Mouse (Mus musculus) E14TG2a.4 (cell line): ENCODE measurements at regions not wholly inside any gene's neighbourhood (a gene's known extent, or its start where the extent isn't known, plus 50 kb on each side); places are given as distances from the start of the nearest gene placed in this dataset.
A peak's percentile ranks its signal among the peaks of the same experiment; 100 is the strongest.
"Not testable (repeated sequence)": the region's sequence is repeated elsewhere in the genome, so short reads cannot be mapped to it uniquely, and the experiment has no call there.

Experiments
- H3K27me3 ChIP-seq: 2 replicates; pipeline ENCODE4 v1.6.1; 2014; ENCODE audit warnings: low read length, control low read depth; ENCODE audit not compliant: insufficient read depth
- H3K36me3 ChIP-seq: 2 replicates; pipeline ENCODE4 v1.6.1; 2014; ENCODE audit warnings: low read length, control low read depth; ENCODE audit not compliant: insufficient read depth
- H3K4me1 ChIP-seq: replicated peaks from 2 replicates; pipeline ENCODE4 v1.6.1; 2014; ENCODE audit warnings: low read depth, low read length, control low read depth
- H3K4me3 ChIP-seq: replicated peaks from 2 replicates; pipeline ENCODE4 v1.5.1; 2014; ENCODE audit warnings: mild to moderate bottlenecking, low read length
- H3K9me3 ChIP-seq: 2 replicates; pipeline ENCODE4 v1.6.1; 2014; ENCODE audit warnings: low read length, control low read depth
- CTCF ChIP-seq: conservative IDR thresholded peaks from 2 replicates; pipeline ENCODE4 v1.5.1; 2014; ENCODE audit warnings: low read length
- NANOG ChIP-seq: IDR thresholded peaks from 2 replicates; pipeline ENCODE4 v1.6.1; 2014; ENCODE audit warnings: borderline replicate concordance, low read length, mixed read lengths
- POU5F1 ChIP-seq: IDR thresholded peaks from 2 replicates; pipeline ENCODE4 v1.6.1; 2014; ENCODE audit warnings: low read length, borderline replicate concordance

GRCm38 (mm10) chr12:106321511-106321910 lies 311.5 kb downstream of the Vrk1 start:
- Histone ChIP-seq H3K4me3 (no peak overlapping the region), H3K36me3 (no peaks in the 10 kb centered on the region), H3K27me3 (0 out of 2 replicates have a peak, but pooled peaks cover 5% of the 10 kb centered on the region), H3K9me3 (no peaks in the 10 kb centered on the region), H3K4me1 (no peaks in the 10 kb centered on the region)
- no peak for TF ChIP-seq NANOG
- TF ChIP-seq POU5F1: no peak
- TF ChIP-seq CTCF: no peak

GRCm38 (mm10) chr12:106326611-106327010 lies 316.6 kb downstream of the Vrk1 start:
- H3K4me3 ChIP-seq: no peak overlapping the region
- TF ChIP-seq CTCF: no peak
- TF ChIP-seq POU5F1: no peak
- TF ChIP-seq NANOG: no peak
- H3K9me3 ChIP-seq: no peaks in the 10 kb centered on the region
- H3K4me1 ChIP-seq: no peaks in the 10 kb centered on the region
- H3K27me3 ChIP-seq: 0 out of 2 replicates have a peak, but pooled peaks cover 5% of the 10 kb centered on the region
- no peaks in the 10 kb centered on the region for H3K36me3 ChIP-seq

- Histone ChIP-seq H3K36me3 (no peaks in the 10 kb centered on the region), H3K9me3 (no peaks in the 10 kb centered on the region), H3K27me3 (0 out of 2 replicates have a peak, but pooled peaks cover 5% of the 10 kb centered on the region), H3K4me3 (no peak overlapping the region), H3K4me1 (no peaks in the 10 kb centered on the region)
- TF ChIP-seq POU5F1 (no peak), NANOG (no peak), CTCF (no peak)
Observed at GRCm38 (mm10) chr12:106327351-106327750, 317.3 kb downstream of the Vrk1 start.

GRCm38 (mm10) chr12:106357867-106358266 lies 347.8 kb downstream of the Vrk1 start:
- Histone ChIP-seq H3K4me1 (peaks cover 13% of the 10 kb centered on the region), H3K36me3 (no peaks in the 10 kb centered on the region), H3K27me3 (peaks cover 27% of the 10 kb centered on the region), H3K9me3 (peaks cover 12% of the 10 kb centered on the region), H3K4me3 (no peak overlapping the region)
- TF ChIP-seq POU5F1 (no peak), NANOG (peak; percentile 43; the same call in 1 of the 2 replicates), CTCF (no peak)

GRCm38 (mm10) chr12:106361646-106362045 lies 351.6 kb downstream of the Vrk1 start:
- H3K4me1 ChIP-seq: peaks cover 22% of the 10 kb centered on the region
- H3K36me3 ChIP-seq, H3K4me3 ChIP-seq: not testable (repeated sequence)
- H3K9me3 ChIP-seq: peaks cover 12% of the 10 kb centered on the region
- H3K27me3 ChIP-seq: peaks cover 25% of the 10 kb centered on the region

GRCm38 (mm10) chr12:106374840-106375375 lies 364.9 kb downstream of the Vrk1 start:
- no peak for TF ChIP-seq POU5F1
- TF ChIP-seq CTCF: no peak
- no peak for TF ChIP-seq NANOG
- H3K27me3 ChIP-seq: peaks cover 14% of the 10 kb centered on the region
- H3K36me3 ChIP-seq: no peaks in the 10 kb centered on the region
- no peak overlapping the region for H3K4me3 ChIP-seq
- peaks cover 11% of the 10 kb centered on the region for H3K4me1 ChIP-seq
- H3K9me3 ChIP-seq: no peaks in the 10 kb centered on the region

GRCm38 (mm10) chr12:106375886-106376285 lies 365.9 kb downstream of the Vrk1 start:
- Histone ChIP-seq H3K4me1 (peaks cover 11% of the 10 kb centered on the region), H3K9me3 (no peaks in the 10 kb centered on the region), H3K36me3 (no peaks in the 10 kb centered on the region), H3K4me3 (no peak overlapping the region), H3K27me3 (peaks cover 17% of the 10 kb centered on the region)
- no peak for TF ChIP-seq CTCF
- TF ChIP-seq POU5F1: no peak
- TF ChIP-seq NANOG: no peak

- no peak overlapping the region for H3K4me3 ChIP-seq
- no peaks in the 10 kb centered on the region for H3K36me3 ChIP-seq
- no peak for TF ChIP-seq CTCF
- no peak for TF ChIP-seq NANOG
- no peak for TF ChIP-seq POU5F1
- peaks cover 21% of the 10 kb centered on the region for H3K27me3 ChIP-seq
- H3K4me1 ChIP-seq: peaks cover 11% of the 10 kb centered on the region
- no peaks in the 10 kb centered on the region for H3K9me3 ChIP-seq
Observed at GRCm38 (mm10) chr12:106376783-106377182, 366.8 kb downstream of the Vrk1 start.

- H3K36me3 ChIP-seq: no peaks in the 10 kb centered on the region
- no peak for TF ChIP-seq CTCF
- TF ChIP-seq NANOG: no peak
- no peak for TF ChIP-seq POU5F1
- peaks cover 11% of the 10 kb centered on the region for H3K4me1 ChIP-seq
- peaks cover 21% of the 10 kb centered on the region for H3K27me3 ChIP-seq
- no peak overlapping the region for H3K4me3 ChIP-seq
- H3K9me3 ChIP-seq: no peaks in the 10 kb centered on the region
Observed at GRCm38 (mm10) chr12:106377281-106377680, 367.3 kb downstream of the Vrk1 start.
